Mouse (Mus musculus): ENCODE measurements around the gene Syt1. TPM values are rescaled to one million over a fixed set of nuclear protein-coding genes. Genes with fewer than 3 reads are reported as not detected.

The Syt1 gene
- polyA plus RNA-seq, 1 experiment from 2014 or later: 116 TPM

DNA sequence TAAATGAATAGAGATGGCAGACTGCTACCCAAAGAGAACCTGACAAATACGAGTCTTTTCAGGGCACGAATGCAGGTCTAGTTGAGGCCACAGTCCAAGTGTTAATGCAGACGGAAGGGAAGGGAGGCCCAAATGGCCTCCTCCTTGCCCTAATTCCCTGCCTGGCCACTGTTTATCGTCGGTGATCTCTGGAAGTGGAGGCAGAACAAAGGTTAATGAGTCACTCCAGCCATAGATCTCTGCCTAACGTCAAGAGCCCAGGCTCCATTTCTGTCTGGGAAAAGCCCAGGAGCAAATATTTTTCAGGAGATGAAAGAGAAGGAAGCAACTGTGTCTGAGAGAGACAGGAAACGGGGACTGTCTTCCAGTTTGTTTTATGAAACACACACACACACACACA is 520.6 kb downstream of the Syt1 start:
- H3K4me1 ChIP-seq (replicated peaks; ENCODE audit: control insufficient read depth, insufficient read depth, low read length): no peaks in the 10 kb centered on the region

DNA sequence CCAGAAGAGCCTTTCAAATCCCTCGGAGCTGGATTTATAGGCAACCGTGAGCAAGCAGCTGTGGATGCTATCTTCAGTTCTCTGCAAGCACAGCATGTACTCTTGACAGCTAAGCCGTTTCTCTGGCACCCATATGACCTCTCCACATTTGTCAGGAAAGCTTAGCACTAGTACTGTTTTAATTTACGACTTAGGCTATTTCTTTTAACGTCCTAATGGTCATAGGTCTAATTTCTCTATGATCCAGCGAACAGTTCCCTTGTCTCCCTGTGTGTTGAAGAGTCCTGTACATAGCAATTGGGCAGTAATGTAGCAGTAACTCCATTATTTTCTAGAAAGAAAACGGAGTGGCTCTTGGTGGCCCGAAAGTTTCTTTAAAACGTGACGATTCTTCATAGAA is 526.8 kb downstream of the Syt1 start:
- no peaks in the 10 kb centered on the region for H3K27me3 ChIP-seq (ENCODE audit: control insufficient read depth, insufficient read depth, low read length)
- WGBS: 88% methylated on average over 10 of the region's 10 CpGs

More for the DNA sequence above, 520.6 kb downstream of the Syt1 start:
- no peak overlapping the region for H3K4me3 ChIP-seq (replicated peaks; ENCODE audit: low read length)
- H3K4me2 ChIP-seq (replicated peaks): no peak overlapping the region
- H3K9me3 ChIP-seq (ENCODE audit: control insufficient read depth, low read length): 0 out of 2 replicates have a peak, but pooled peaks cover 3% of the 10 kb centered on the region
- no peak for DNase-seq (ENCODE audit: low spot score)
- no peak overlapping the region for H3K27ac ChIP-seq
- H3K27me3 ChIP-seq (ENCODE audit: control insufficient read depth, insufficient read depth, low read length): no peaks in the 10 kb centered on the region
- ATAC-seq (ENCODE audit: low FRiP score): no peak
- H3K9ac ChIP-seq: no peak overlapping the region
- 77% methylated on average over 7 of the region's 7 CpGs for WGBS
- no peaks in the 10 kb centered on the region for H3K36me3 ChIP-seq (replicated peaks; ENCODE audit: control insufficient read depth, insufficient read depth)

DNA sequence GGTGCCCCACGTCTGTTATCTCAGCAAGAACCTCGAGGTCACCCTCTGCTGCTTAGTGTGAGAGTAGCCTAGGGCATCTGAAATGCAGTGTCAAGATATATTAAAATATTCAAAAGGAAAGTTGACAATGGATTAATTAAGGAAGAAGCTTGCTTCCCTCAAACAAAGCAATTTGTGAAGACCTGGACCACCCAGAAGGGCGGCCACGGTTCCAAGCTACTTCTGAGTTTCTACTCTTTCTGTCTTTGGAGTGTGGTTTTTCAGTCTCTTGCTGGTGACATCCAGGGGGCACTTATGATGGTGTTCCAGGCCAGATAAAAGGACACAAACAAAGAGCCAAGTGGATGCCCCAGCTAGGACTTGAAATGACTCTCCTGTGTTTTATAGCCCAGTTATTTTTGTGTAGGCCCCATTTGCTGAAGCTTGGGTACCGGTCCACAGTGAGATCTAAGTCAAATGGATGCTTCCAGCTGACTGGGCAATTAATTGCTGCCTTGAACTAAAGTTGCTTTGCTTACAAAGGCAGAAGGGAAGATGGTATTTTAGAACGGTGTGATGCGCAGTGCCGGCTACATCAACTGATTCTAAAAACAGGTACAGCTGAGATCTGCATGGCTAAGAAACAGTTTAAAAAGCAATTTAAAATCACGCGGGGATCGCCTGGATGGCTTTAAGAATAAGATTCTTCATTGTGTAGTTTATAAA is 530.5 kb downstream of the Syt1 start:
- ATAC-seq (ENCODE audit: low FRiP score): no peak
- WGBS: 82% methylated on average over 11 of the region's 11 CpGs
- H3K36me3 ChIP-seq (replicated peaks; ENCODE audit: control insufficient read depth, insufficient read depth): no peaks in the 10 kb centered on the region

More for the DNA sequence above, 526.8 kb downstream of the Syt1 start:
- Histone ChIP-seq H3K9me3 (ENCODE audit: control insufficient read depth, low read length) (no peaks in the 10 kb centered on the region), H3K4me2 (replicated peaks) (no peak overlapping the region), H3K4me3 (replicated peaks; ENCODE audit: low read length) (no peak overlapping the region), H3K4me1 (replicated peaks; ENCODE audit: control insufficient read depth, insufficient read depth, low read length) (no peaks in the 10 kb centered on the region), H3K36me3 (replicated peaks; ENCODE audit: control insufficient read depth, insufficient read depth) (no peaks in the 10 kb centered on the region), H3K27ac (no peak overlapping the region), H3K9ac (no peak overlapping the region)
- DNase-seq (ENCODE audit: low spot score) (no peak), ATAC-seq (ENCODE audit: low FRiP score) (no peak)

DNA sequence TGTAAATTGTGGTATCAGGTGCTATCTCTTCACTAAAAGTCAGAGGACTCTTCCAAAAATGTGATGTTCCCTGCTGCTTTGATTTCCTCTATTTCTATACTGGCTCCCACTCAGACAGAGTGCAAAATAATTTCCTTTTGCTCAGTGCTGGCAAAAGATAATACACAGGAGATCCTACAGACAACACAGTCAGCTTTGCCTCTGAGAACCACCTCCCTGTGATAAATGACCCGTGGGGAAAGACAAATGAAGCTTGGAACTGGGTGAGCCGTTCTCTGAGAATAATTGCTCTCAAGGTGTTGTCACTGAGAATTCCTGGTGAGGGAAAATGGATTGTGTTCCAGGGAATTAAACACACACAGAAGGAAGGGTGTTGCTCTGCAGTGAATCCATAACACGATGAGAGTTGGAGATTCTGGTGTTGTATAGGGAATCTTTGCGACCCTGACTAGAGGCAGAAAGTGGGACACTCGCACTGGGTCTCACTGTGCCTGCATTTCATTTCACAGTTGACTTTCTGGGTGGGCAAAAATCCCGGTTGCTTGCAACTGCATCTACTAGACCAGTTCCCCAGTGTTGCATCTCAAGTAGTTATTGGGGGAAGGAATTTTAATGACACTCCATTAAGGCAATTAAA is 540.3 kb downstream of the Syt1 start:
- H3K27ac ChIP-seq: peak overlapping the region; percentile 16; the same call in 1 of the 2 replicates
- 37% methylated on average over 6 of the region's 6 CpGs for WGBS
- no peak for ATAC-seq (ENCODE audit: low FRiP score)

More for the DNA sequence above, 530.5 kb downstream of the Syt1 start:
- DNase-seq (ENCODE audit: low spot score): no peak
- no peak overlapping the region for H3K27ac ChIP-seq
- no peaks in the 10 kb centered on the region for H3K4me1 ChIP-seq (replicated peaks; ENCODE audit: control insufficient read depth, insufficient read depth, low read length)
- no peak overlapping the region for H3K4me2 ChIP-seq (replicated peaks)
- H3K9me3 ChIP-seq (ENCODE audit: control insufficient read depth, low read length): no peaks in the 10 kb centered on the region
- no peaks in the 10 kb centered on the region for H3K27me3 ChIP-seq (ENCODE audit: control insufficient read depth, insufficient read depth, low read length)
- H3K9ac ChIP-seq: no peak overlapping the region
- H3K4me3 ChIP-seq (replicated peaks; ENCODE audit: low read length): no peak overlapping the region

DNA sequence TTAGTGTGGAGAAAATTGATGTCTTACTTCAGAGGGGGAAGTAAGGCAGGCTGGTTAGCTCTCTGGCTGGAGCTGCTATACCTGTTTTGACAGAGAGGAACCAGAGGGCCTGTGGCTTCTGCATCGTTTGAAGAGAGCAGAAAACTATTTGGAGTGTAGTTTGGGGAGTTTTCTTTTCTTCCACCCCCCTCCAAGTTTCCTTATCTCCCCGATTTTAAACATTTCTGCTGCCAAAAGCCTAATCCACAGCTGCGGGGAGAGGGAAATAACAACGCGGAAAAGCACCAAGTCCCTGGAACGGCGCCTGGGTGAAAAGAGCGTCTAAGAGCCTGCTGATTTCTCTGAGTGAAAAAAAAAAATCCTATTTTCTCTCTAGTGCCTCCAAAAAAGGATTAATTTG is 544.2 kb downstream of the Syt1 start:
- DNase-seq (ENCODE audit: low spot score): no peak
- Histone ChIP-seq H3K4me2 (replicated peaks) (no peak overlapping the region), H3K4me1 (replicated peaks; ENCODE audit: control insufficient read depth, insufficient read depth, low read length) (0 out of 2 replicates have a peak, but pooled peaks cover 4% of the 10 kb centered on the region), H3K27me3 (ENCODE audit: control insufficient read depth, insufficient read depth, low read length) (no peaks in the 10 kb centered on the region), H3K36me3 (replicated peaks; ENCODE audit: control insufficient read depth, insufficient read depth) (no peaks in the 10 kb centered on the region), H3K9me3 (ENCODE audit: control insufficient read depth, low read length) (peaks cover 4% of the 10 kb centered on the region; the same call in 1 of the 2 replicates), H3K27ac (no peak overlapping the region), H3K9ac (no peak overlapping the region), H3K4me3 (replicated peaks; ENCODE audit: low read length) (no peak overlapping the region)
- WGBS: 81% methylated on average over 8 of the region's 8 CpGs
- ATAC-seq (ENCODE audit: low FRiP score): no peak

More for the DNA sequence above, 540.3 kb downstream of the Syt1 start:
- Histone ChIP-seq H3K36me3 (replicated peaks; ENCODE audit: control insufficient read depth, insufficient read depth) (no peaks in the 10 kb centered on the region), H3K9ac (no peak overlapping the region), H3K4me3 (replicated peaks; ENCODE audit: low read length) (no peak overlapping the region), H3K4me1 (replicated peaks; ENCODE audit: control insufficient read depth, insufficient read depth, low read length) (0 out of 2 replicates have a peak, but pooled peaks cover 4% of the 10 kb centered on the region), H3K27me3 (ENCODE audit: control insufficient read depth, insufficient read depth, low read length) (no peaks in the 10 kb centered on the region), H3K4me2 (replicated peaks) (no peak overlapping the region), H3K9me3 (ENCODE audit: control insufficient read depth, low read length) (peaks cover 6% of the 10 kb centered on the region)
- no peak for DNase-seq (ENCODE audit: low spot score)

DNA sequence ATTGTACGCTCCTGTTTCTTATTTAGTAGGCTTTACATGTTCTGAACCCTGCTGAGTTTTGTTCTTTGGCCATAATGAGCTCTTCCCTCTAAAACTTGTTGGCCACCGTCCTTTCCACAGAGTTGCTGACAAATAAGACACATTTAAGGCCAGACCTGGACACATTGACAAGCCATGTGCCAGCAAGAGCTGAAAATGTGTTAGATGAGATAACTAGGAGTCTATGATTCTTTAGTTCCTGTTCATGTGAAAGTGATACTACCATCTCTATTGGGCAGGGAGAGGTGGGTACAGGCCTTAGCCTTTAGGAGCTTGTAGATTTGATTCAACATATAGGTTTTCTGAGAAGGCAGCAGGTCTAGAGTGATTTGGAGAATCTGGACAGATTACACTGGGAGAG is 548.9 kb downstream of the Syt1 start:
- Histone ChIP-seq H3K4me2 (replicated peaks) (no peak overlapping the region), H3K27me3 (ENCODE audit: control insufficient read depth, insufficient read depth, low read length) (no peaks in the 10 kb centered on the region), H3K4me1 (replicated peaks; ENCODE audit: control insufficient read depth, insufficient read depth, low read length) (no peaks in the 10 kb centered on the region), H3K4me3 (replicated peaks; ENCODE audit: low read length) (no peak overlapping the region), H3K9me3 (ENCODE audit: control insufficient read depth, low read length) (peaks cover 4% of the 10 kb centered on the region; the same call in 1 of the 2 replicates), H3K9ac (no peak overlapping the region), H3K27ac (no peak overlapping the region), H3K36me3 (replicated peaks; ENCODE audit: control insufficient read depth, insufficient read depth) (no peaks in the 10 kb centered on the region)
- no peak for DNase-seq (ENCODE audit: low spot score)
- 66% methylated on average over 2 of the region's 2 CpGs for WGBS
- no peak for ATAC-seq (ENCODE audit: low FRiP score)

DNA sequence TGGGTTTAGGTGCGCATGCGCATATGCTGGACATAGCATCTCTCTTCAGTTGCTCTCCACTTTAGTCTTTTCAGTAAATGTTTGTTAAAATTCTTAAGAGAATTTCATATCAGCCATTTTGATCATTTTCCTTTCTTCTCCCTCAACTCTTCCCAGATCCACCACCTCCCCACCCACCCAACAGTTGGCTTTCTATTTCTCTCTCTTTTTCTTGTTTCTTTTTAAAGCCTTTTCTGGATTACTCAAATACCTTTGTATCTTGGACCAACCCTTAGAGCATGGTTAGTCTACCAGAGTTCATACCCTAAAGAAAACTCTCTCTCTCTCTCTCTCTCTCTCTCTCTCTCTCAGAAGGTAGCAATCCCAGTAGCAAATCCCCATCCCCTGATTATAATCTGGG is 553.7 kb downstream of the Syt1 start:
- Histone ChIP-seq H3K9me3 (ENCODE audit: control insufficient read depth, low read length) (no peaks in the 10 kb centered on the region), H3K4me2 (replicated peaks) (no peak overlapping the region), H3K4me3 (replicated peaks; ENCODE audit: low read length) (no peak overlapping the region), H3K36me3 (replicated peaks; ENCODE audit: control insufficient read depth, insufficient read depth) (no peaks in the 10 kb centered on the region), H3K4me1 (replicated peaks; ENCODE audit: control insufficient read depth, insufficient read depth, low read length) (no peaks in the 10 kb centered on the region), H3K9ac (no peak overlapping the region), H3K27me3 (ENCODE audit: control insufficient read depth, insufficient read depth, low read length) (no peaks in the 10 kb centered on the region), H3K27ac (no peak overlapping the region)
- 96% methylated on average over 2 of the region's 2 CpGs for WGBS
- ATAC-seq (ENCODE audit: low FRiP score) (no peak), DNase-seq (ENCODE audit: low spot score) (no peak)

DNA sequence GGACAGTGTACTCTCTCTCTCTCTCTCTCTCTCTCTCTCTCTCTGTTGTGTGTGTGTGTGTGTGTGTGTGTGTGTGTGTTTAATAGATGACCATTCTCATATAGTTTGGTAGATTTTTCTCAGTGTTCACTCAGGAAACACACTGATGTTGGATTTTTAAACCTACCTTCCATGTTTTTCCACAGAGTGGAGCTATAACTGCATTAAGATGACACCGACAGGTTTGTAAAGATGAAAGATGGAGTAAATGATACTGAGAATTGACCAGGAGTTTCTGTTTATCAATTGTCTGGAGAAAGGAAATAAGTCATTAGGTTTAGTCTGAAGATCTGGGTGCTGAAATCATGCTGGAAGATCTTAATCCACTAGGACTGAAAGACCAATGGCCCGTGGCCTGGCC is 554.9 kb downstream of the Syt1 start:
- DNase-seq (ENCODE audit: low spot score) (peak; percentile 55), ATAC-seq (ENCODE audit: low FRiP score) (no peak)
- Histone ChIP-seq H3K4me2 (replicated peaks) (no peak overlapping the region), H3K27ac (no peak overlapping the region), H3K4me1 (replicated peaks; ENCODE audit: control insufficient read depth, insufficient read depth, low read length) (no peaks in the 10 kb centered on the region), H3K9me3 (ENCODE audit: control insufficient read depth, low read length) (no peaks in the 10 kb centered on the region), H3K4me3 (replicated peaks; ENCODE audit: low read length) (no peak overlapping the region), H3K27me3 (ENCODE audit: control insufficient read depth, insufficient read depth, low read length) (no peaks in the 10 kb centered on the region), H3K36me3 (replicated peaks; ENCODE audit: control insufficient read depth, insufficient read depth) (no peaks in the 10 kb centered on the region), H3K9ac (no peak overlapping the region)
- 82% methylated on average over 2 of the region's 2 CpGs for WGBS

DNA sequence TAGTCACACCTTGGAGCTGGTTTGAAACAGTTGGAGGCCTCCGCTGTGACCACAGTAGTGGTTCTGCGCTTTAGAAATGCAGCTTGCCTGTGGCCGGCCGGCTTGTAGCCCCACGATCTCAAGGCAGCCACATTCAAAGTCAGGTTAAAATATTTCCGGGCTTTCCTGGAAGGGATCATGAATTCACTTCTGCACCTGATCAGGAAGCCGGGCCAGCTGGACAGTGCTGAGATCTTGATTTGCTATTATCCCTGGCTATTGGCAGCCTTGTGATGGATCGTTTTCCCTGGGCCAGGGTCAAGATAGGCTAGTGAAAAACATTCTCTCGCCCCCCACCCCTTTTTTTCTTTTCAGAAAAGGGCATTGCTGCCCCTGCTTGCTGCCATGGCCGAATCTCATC is 555.6 kb downstream of the Syt1 start:
- no peak for ATAC-seq (ENCODE audit: low FRiP score)
- no peak overlapping the region for H3K27ac ChIP-seq
- no peaks in the 10 kb centered on the region for H3K36me3 ChIP-seq (replicated peaks; ENCODE audit: control insufficient read depth, insufficient read depth)
- no peak for DNase-seq (ENCODE audit: low spot score)
- WGBS: 72% methylated on average over 10 of the region's 10 CpGs
- no peaks in the 10 kb centered on the region for H3K4me1 ChIP-seq (replicated peaks; ENCODE audit: control insufficient read depth, insufficient read depth, low read length)
- H3K4me2 ChIP-seq (replicated peaks): no peak overlapping the region
- no peaks in the 10 kb centered on the region for H3K9me3 ChIP-seq (ENCODE audit: control insufficient read depth, low read length)
- H3K9ac ChIP-seq: no peak overlapping the region
- H3K27me3 ChIP-seq (ENCODE audit: control insufficient read depth, insufficient read depth, low read length): no peaks in the 10 kb centered on the region
- H3K4me3 ChIP-seq (replicated peaks; ENCODE audit: low read length): no peak overlapping the region

All from hindbrain, embryonic 14.5 days (tissue).